Mouse (Mus musculus) T-helper 17 cell (primary cell): ENCODE data around the gene Clec2g.
"Not testable (repeated sequence)": the region's sequence is repeated elsewhere in the genome, so short reads cannot be mapped to it uniquely, and the experiment has no call there.

Source experiments
- in situ Hi-C, 2 experiments: fragments of 300-600 bp; cut with MboI, MseI; formaldehyde crosslinking; loops; 1 replicate in 1 of 2; 2 replicates in 1 of 2; pipeline ENCODE4 v1.15.1; 2025; ENCODE audit warnings: high pct_unique_total_duplicates in 2 of 2

The Clec2g gene

GRCm38 (mm10) chr6:129010505-129010873 lies 76.3 kb downstream of the Clec2g start:
- in situ Hi-C loops, result no loop called here

DNA sequence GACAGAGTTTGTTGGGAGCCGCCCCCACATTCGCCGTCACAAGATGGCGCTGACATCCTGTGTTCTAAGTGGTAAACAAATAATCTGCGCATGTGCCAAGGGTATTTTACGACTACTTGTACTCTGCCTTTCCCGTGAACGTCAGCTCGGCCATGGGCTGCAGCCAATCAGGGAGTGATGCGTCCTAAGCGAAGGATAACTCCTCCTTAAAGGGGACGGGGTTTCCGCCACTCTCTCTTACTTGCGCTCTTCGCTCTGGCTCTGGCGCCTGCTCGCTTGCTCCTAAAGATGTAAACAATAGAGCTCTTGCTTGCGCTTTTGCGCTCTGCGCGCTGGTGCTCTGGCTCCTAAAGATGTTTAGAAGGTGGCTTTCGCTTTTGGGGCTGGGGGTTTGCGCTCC lies 77.8 kb downstream of the Clec2g start:
- in situ Hi-C loops, result not testable (repeated sequence)

GRCm38 (mm10) chr6:129012966-129013365 lies 78.8 kb downstream of the Clec2g start:
- in situ Hi-C loops, result no loop called here

DNA sequence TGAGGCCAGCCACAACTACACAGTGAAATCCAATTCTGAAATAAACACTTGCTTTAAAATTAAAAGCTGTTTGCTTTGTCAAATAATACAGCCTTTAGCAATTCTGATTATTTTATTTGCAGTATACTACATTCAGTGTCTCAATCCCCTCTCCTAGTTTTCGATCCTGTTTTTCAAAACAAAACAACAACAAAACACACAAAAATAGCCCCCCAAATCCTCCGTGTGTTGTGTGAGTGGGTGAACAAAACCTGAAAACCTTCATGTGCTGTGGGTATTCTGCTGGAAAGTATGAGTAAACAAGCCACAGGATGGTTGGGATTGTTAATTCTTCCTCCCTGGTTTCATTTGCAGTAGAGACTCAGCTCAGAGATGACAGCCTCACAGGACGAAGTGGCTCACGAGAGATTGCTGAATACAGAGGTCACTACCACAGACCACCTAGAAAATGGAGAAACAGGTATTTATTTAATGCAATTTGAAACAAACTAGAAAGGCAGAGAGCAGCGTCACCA lies 79.6 kb downstream of the Clec2g start:
- in situ Hi-C loops, result no loop called here

DNA sequence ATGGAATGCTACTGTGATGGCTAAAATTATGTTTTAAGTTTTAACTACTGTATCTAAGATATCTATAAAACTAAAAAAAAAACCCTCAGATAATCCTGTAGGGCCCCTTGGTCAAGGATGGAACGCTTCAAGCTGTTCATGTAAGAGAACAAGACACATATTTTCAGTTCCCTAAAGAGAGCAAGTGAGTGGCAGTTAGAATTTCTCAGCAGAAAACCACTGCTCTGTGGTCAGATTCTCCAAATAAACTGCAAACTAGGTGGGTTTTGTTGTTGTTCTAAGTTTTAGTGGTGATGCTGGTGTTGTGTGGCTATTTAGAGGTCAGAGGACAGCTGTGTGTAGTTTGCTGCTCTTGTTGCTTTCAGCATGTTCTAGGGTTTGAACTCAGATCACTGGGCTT lies 80.2 kb downstream of the Clec2g start:
- in situ Hi-C loops, result no loop called here

DNA sequence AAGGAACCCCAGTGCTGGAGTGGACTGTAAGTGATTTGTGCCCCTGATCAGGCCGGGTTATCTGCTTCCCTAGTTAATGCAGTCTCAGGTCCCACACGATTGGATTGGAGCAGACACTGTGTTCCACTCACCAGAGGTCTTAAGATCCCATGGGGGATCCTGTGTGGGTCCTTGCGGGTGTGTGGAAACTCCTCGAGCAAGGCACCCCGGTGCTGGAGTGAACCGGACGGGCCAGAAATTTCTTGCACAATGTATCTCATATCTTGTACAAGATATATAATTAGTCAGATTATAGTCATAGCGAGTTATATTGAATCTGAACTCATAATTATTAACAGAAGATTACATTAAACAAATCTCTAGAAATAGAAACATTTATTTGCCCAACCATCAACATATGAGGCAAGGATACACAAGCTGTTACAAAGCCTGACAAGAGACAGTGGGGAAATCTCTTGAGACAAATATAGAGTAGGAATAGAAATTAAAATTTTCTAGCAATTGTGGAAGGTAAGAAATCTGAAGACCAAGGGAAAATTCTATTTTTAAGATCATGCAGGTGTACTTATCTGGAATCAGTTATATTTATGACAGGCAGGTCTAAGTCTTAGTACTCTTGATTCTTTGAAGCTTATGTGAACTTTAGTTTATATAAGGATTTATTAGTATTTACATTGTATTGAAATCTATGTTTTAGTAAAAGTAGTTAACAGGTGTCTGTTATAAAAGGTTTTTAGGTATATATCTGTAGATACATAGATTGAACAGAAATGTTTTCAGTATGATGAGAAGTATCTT lies 93.5 kb downstream of the Clec2g start:
- in situ Hi-C loops, result no loop called here

- in situ Hi-C loops, result no loop called here
These were observed 96.1 kb downstream of the Clec2g start for GRCm38 (mm10) chr6:129030175-129030824.

DNA sequence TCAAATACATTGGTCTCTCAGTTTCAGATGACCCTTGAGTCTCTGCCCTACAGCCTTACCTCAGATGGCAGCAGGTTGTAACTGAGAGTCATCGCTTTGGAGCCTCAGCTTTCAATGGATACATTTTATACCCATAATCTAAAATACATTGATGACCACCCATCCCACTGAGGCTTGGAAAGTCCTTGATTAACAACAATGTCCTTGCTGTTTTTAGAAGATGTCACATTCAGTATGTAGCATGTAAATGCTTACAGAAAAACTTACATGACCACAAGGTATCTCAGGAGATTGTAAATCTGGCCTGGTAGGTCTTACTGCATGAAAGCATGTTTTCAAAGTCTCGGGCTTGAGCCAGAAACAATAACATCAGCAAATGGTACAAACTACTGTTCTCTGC lies 96.8 kb downstream of the Clec2g start:
- in situ Hi-C loops, result no loop called here

- in situ Hi-C loops, result no loop called here
These were observed 99.2 kb downstream of the Clec2g start for GRCm38 (mm10) chr6:129033397-129033796.
